Mouse (Mus musculus) bone marrow macrophage, adult 2 months (primary cell): Measurements from ENCODE around the gene Drap1. TPM values are rescaled to one million over a fixed set of nuclear protein-coding genes. Genes with fewer than 3 reads are reported as not detected.
A peak's percentile ranks its signal among the peaks of the same experiment; 100 is the strongest.
"Not testable (repeated sequence)": the region's sequence is repeated elsewhere in the genome, so short reads cannot be mapped to it uniquely, and the experiment has no call there.

Experiments used
- H3K27ac ChIP-seq: 2 replicates; pipeline ENCODE4 v1.5.1; 2012; ENCODE audit warnings: low read depth, low read length; ENCODE audit not compliant: insufficient read depth
- H3K4me1 ChIP-seq: 2 replicates; pipeline ENCODE4 v1.6.1; 2012; ENCODE audit warnings: low read length; ENCODE audit not compliant: control insufficient read depth, insufficient read depth
- H3K4me3 ChIP-seq: 2 replicates; pipeline ENCODE4 v1.5.1; 2012; ENCODE audit warnings: mild to moderate bottlenecking, low read length, moderate library complexity; ENCODE audit not compliant: insufficient read depth
- CTCF ChIP-seq: IDR thresholded peaks from 2 replicates; pipeline ENCODE4 v1.5.1; 2012; ENCODE audit warnings: low read depth, mild to moderate bottlenecking, low read length, moderate library complexity
- POLR2A ChIP-seq: IDR thresholded peaks from 2 replicates; pipeline ENCODE4 v1.6.1; 2012; ENCODE audit warnings: mild to moderate bottlenecking, low read depth, low read length, borderline replicate concordance
- polyA plus RNA-seq: library from polyadenylated mRNA; stranded (reverse); fragments of >200 nt; gene quantifications from 2 replicates; pipeline ENCODE4 v1.2.4, GENCODE M21; 2012; ENCODE audit not compliant: missing spikeins, insufficient read depth, insufficient read length

The Drap1 gene
- polyA plus RNA-seq, 1 experiment, result 167 TPM

DNA sequence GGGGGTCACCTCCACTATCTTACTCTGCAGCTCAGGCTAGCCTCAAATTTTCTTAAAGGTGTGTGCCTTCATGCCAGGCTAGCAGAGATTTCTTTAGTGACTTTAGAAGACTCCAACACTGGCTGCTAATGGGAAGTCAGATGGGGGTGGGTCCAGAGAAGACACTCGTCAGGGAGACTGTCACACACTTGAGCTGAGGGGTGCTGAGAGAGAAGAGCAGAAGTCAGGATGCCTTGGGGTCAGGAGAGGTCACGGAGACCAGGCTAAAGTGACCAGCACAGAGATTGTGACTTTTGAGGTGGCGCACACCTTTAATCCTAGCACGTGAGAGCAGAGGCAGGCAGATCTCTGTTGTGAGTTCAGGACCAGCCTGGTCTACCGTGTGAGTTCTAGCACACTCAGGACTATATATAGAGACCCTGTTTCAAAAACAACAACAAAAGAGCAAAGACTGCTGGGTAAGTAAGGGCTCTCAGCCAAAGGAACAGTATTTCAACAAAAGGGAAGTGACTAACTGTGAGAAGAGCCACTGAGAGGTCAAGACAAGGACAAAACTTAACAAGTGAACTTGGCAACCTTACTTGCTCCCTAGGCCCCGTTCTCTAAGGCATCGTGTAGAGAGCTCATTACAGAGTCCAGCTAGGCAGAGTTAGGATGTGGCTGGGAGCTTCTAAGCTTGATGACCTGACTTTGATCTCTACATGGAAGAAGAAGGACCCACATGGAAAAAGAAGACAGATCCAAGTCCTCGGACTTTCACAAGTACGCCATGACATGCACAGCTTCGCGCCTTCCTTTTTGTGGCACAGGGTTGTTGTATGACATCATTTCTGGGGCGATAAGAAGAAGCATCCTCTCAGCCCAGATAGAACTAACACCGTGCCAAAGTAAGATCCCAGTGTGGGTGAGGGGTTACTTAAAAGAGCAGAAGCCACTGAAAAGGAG, 16.4 kb downstream of the Drap1 start:
- no peak for TF ChIP-seq CTCF
- TF ChIP-seq POLR2A, result no peak
- Histone ChIP-seq H3K4me1 (peaks cover 32% of the 10 kb centered on the region), H3K27ac (peak overlapping the region; percentile 95), H3K4me3 (peak overlapping the region; percentile 71)

DNA sequence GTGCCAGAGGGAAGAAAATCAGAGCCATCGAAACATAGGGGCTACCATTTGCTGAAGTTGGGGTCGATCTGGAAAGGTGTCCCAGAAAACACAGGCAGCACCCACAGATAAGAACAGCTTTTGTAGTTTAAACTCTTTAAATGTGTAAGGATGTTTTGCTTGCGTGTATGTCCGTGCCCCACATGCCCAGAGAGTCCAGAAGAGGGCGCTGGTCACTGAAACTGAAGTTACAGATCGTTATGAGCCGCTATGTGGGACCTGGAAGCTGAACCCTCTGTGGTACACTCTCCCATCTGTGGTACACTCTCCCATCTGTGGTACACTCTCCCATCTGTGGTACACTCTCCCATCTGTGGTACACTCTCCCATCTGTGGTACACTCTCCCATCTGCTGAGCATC, 17.6 kb downstream of the Drap1 start:
- Histone ChIP-seq H3K4me3 (peak overlapping the region; percentile 71), H3K27ac (peak overlapping the region; percentile 95), H3K4me1 (peaks cover 32% of the 10 kb centered on the region)
- TF ChIP-seq POLR2A (no peak), CTCF (peak; percentile 55; the same call in 1 of the 2 replicates)

DNA sequence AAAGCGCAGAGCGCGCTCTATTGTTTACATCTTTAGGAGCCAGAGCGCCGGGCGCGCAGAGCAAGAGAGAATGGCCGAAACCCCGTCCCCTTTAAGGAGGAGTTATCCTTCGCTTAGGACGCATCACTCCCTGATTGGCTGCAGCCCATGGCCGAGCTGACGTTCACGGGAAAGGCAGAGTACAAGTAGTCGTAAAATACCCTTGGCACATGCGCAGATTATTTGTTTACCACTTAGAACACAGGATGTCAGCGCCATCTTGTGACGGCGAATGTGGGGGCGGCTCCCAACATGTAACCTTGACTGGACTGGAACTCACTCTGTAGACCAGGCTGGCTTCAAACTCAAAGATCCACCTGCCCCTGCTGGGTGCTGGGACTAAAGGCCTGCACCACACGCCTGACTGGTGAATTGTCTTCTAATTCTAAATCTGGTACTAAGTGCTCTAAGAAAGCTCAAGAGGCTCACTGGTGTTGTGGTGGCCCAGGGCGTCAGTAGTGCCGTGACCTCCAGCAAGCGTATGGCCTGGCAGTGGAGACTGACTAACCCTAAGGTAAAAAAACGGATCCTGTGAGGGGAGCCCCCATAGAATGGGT, 18.1 kb downstream of the Drap1 start:
- Histone ChIP-seq H3K27ac (peak overlapping the region; percentile 95), H3K4me3 (peak overlapping the region; percentile 71), H3K4me1 (peaks cover 36% of the 10 kb centered on the region)

DNA sequence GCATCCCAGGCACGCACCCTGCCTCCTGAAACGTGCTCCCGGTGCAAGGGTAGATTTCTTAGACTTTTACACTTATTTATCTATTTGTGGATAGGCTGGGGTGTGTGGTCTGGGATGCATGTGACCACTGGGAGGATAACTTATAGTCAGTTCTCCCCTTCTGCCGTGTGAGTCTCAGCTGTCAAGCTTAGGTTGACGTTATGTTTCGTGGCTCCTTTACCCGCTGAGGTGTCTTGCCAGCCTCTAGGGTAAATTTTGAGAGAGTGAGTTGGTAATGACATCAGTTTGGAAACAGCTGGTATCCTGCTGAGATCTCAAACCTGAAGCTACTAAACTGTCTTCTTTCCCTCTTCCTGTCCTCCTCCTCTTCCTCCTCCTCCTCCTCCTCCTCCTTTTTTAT, 18.9 kb downstream of the Drap1 start:
- Histone ChIP-seq H3K27ac (peak overlapping the region; percentile 52), H3K4me3 (peak overlapping the region; percentile 59), H3K4me1 (peaks cover 38% of the 10 kb centered on the region)
- TF ChIP-seq CTCF, result no peak
- no peak for TF ChIP-seq POLR2A

DNA sequence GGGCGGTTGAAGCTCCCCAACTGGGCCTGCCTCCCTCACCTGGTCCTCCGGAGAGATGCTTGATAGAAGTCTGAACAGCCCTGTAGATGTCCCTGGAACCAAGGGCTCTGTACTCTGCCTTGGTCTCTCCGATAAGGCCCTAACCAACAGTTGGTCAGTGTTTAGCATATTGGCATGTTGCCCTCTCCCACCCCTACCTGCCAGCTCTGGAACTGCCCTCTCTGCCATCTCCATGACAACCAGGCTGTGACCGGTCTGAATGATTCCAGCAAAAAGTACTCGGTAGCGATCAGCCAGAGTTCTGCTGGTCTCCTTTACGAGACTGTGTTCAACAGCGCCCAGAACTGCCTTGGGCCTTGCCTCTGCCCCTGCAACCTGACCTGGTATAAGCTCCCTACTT, 22.5 kb downstream of the Drap1 start, which contains the start of gene Tsga10ip:
Gene Tsga10ip, minus strand, starts transcription at position 234 of the 400 bp plus-strand sequence.
- H3K4me1 ChIP-seq, result peaks cover 10% of the 10 kb centered on the region
- TF ChIP-seq POLR2A (no peak), CTCF (no peak)
- no peak within 1 kb of the TSS for H3K4me3 ChIP-seq
- H3K27ac ChIP-seq, result no peak within 1 kb of the TSS

DNA sequence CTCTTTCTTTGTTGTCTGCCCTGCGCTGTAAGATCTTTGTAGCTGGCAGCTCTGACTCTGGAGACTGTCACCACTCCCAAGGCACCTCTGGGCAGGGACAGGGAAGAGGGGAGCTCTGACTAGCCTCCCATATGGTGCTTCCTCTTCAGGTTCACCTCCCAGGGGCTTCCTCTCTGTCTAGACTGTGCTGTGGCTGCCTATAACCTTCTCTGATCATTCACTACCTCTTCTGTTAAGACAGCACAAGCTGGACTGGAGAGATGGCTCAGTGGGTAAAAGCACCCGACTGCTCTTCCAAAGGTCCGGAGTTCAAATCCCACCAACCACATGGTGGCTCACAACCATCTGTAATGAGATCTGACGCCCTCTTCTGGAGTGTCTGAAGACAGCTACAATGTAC, 23.7 kb downstream of the Drap1 start:
- not testable (repeated sequence) for H3K27ac ChIP-seq, H3K4me1 ChIP-seq, H3K4me3 ChIP-seq

DNA sequence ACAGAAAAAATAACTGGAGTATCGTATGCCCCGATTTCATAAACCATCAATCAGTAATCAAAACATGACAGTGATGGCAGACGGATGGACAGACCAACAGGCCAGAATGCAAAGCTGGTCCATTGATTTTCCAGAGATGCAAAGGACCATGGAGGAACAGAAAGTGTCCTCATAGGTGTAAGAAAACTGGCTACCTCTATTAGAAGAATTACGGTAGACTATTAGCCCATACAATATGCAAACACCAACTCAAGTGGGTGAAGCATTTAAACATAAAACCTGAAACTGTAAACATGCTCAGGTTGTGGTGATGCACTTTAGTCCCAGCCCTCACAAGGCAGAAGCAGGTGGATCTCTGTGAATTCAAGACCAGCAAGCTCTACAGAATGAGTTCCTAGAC, 29.4 kb downstream of the Drap1 start:
- H3K27ac ChIP-seq, result no peak overlapping the region
- TF ChIP-seq POLR2A (no peak), CTCF (no peak)

DNA sequence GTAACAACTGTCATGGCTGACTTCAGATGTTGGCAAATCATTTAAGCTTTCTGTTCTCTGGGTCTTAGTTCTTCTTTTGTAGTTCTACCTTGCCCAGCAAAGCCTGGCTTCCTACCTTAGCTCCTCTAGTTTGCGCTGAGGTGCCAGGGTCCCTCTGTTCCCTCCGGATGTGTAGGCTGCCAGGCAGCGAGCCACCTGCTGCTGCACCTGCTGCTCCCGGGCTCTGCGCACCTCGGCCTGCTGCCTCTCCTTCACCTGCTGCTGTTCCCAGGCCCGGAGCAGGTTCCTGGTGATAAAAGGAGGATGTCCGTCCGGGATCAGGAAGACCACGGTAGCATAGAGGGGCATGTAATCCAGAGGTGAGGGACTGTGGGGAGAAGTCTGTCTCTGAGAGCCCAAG, 30.6 kb downstream of the Drap1 start:
- Histone ChIP-seq H3K4me1 (peaks cover 13% of the 10 kb centered on the region), H3K27ac (no peak overlapping the region), H3K4me3 (no peak overlapping the region)
- no peak for TF ChIP-seq POLR2A
- no peak for TF ChIP-seq CTCF

More for the DNA sequence above, 29.4 kb downstream of the Drap1 start:
- Histone ChIP-seq H3K4me3 (no peak overlapping the region), H3K4me1 (peaks cover 13% of the 10 kb centered on the region)

DNA sequence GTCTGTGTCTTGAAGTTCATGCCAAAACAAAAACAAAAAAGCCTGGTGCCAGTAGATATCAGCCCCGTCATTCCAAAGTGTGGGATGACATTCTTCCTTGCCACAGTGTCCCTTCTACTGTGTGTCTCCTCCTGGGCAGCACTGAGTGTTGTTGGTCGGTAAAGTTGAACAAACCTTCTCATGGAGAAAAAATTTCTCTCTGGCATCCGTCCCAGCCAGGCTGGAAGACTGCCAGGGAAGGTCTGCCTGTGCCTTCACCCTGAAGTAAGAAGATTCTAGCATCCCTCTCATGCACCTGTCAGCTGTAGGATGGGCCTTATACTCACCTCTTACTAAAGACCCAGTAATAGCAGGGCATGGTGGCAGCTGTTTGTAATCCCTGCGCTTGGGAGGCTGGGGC, 31.9 kb downstream of the Drap1 start:
- no peak overlapping the region for H3K4me3 ChIP-seq
- TF ChIP-seq CTCF (no peak), POLR2A (no peak)
- H3K4me1 ChIP-seq, result peaks cover 13% of the 10 kb centered on the region
- H3K27ac ChIP-seq, result no peak overlapping the region

DNA sequence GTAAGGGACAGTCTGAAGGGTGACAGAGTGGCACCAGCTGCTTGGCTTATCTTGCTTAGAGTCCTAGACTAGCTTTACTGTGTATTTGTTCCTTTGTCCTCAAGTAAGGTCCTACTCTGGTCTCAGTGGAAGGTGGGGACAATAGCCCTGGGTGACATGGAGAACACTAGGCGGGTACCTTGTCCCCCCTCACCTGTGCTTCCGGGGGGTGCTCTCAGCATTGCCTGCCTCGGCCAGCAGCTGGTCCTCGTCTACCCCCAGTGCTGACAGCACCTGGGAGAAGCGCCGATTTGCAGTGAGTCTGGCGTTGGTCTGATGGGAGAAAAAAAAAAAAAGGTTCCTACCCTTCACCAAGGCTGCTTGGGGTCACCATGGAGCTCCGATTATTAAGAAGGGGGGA, 34.4 kb downstream of the Drap1 start:
- no peak for TF ChIP-seq CTCF
- no peak for TF ChIP-seq POLR2A
- Histone ChIP-seq H3K4me3 (peak overlapping the region; percentile 96), H3K4me1 (peaks cover 22% of the 10 kb centered on the region), H3K27ac (no peak overlapping the region)
